In genomic region chr4:32360496-32360895, GRCm38 (mm10) we compare ENCODE assay signal across 24 mouse cellular contexts.
DNase-seq lines count a peak whose midpoint lies in the region; ATAC-seq lines count a peak whose summit lies in the region.
"Had no signal": no experiment of that assay in that cellular context is flagged by ENCODE, and none has a peak within 500 bp of the region (broad histone marks: within the 10 kb centered on the region; RNA-seq: fewer than 3 reads in every experiment).

No protein-coding gene starts in this region.

- no peak overlapping the region for H3K4me3 ChIP-seq in heart, embryonic 12.5 days
- no peak overlapping the region for H3K4me3 ChIP-seq in hindbrain, embryonic 12.5 days
- H3K4me3 ChIP-seq in hindbrain, embryonic 11.5 days (ENCODE audit: low read depth, low read length): no peak overlapping the region
- peak overlapping the region; percentile 42 for H3K4me3 ChIP-seq in megakaryocyte, embryonic 14.5 days (replicated peaks)
- H3K4me3 ChIP-seq in neural tube, embryonic 14.5 days (ENCODE audit: low read depth, low read length): no peak overlapping the region
- H3K4me3 ChIP-seq: embryonic facial prominence, embryonic 13.5 days; embryonic facial prominence, embryonic 15.5 days; erythroblast, embryonic 14.5 days; forebrain, embryonic 10.5 days; forebrain, embryonic 13.5 days; forebrain, embryonic 15.5 days had no signal

- H3K27ac ChIP-seq in heart, embryonic 12.5 days (ENCODE audit: poor library complexity, severe bottlenecking): no peak overlapping the region
- peak overlapping the region; percentile 12; the same call in 1 of the 2 replicates for H3K27ac ChIP-seq in hindbrain, embryonic 12.5 days
- H3K27ac ChIP-seq in hindbrain, embryonic 11.5 days (ENCODE audit: low read depth, low read length): no peak overlapping the region
- 0 out of 2 replicates have a peak overlapping the region, but pooled peaks have one; percentile 16 for H3K27ac ChIP-seq in neural tube, embryonic 14.5 days (ENCODE audit: low read depth, low read length)
- H3K27ac ChIP-seq: embryonic facial prominence, embryonic 13.5 days; embryonic facial prominence, embryonic 15.5 days; forebrain, embryonic 13.5 days; forebrain, embryonic 15.5 days had no signal

- no peaks in the 10 kb centered on the region for H3K27me3 ChIP-seq in heart, embryonic 12.5 days (replicated peaks)
- no peaks in the 10 kb centered on the region for H3K27me3 ChIP-seq in hindbrain, embryonic 12.5 days
- no peaks in the 10 kb centered on the region for H3K27me3 ChIP-seq in hindbrain, embryonic 11.5 days (ENCODE audit: control insufficient read depth, insufficient read depth, low read length)
- peaks cover 65% of the 10 kb centered on the region for H3K27me3 ChIP-seq in megakaryocyte, embryonic 14.5 days (replicated peaks)
- H3K27me3 ChIP-seq in neural tube, embryonic 14.5 days (ENCODE audit: control insufficient read depth, insufficient read depth, low read length): no peaks in the 10 kb centered on the region
- H3K27me3 ChIP-seq: embryonic facial prominence, embryonic 15.5 days; forebrain, embryonic 13.5 days; forebrain, embryonic 15.5 days had no signal

- no peak overlapping the region for H3K9ac ChIP-seq in heart, embryonic 12.5 days
- no peak overlapping the region for H3K9ac ChIP-seq in hindbrain, embryonic 12.5 days
- no peak overlapping the region for H3K9ac ChIP-seq in hindbrain, embryonic 11.5 days (ENCODE audit: low read depth, low read length)
- H3K9ac ChIP-seq in neural tube, embryonic 14.5 days (replicated peaks; ENCODE audit: low read depth, low read length): no peak overlapping the region
- H3K9ac ChIP-seq: embryonic facial prominence, embryonic 13.5 days; embryonic facial prominence, embryonic 15.5 days; forebrain, embryonic 15.5 days had no signal

- no peaks in the 10 kb centered on the region for H3K36me3 ChIP-seq in heart, embryonic 12.5 days
- H3K36me3 ChIP-seq in hindbrain, embryonic 12.5 days: no peaks in the 10 kb centered on the region
- H3K36me3 ChIP-seq in hindbrain, embryonic 11.5 days (ENCODE audit: control insufficient read depth, insufficient read depth, low read length): no peaks in the 10 kb centered on the region
- H3K36me3 ChIP-seq in megakaryocyte, embryonic 14.5 days (replicated peaks; ENCODE audit: low read length): no peaks in the 10 kb centered on the region
- no peaks in the 10 kb centered on the region for H3K36me3 ChIP-seq in neural tube, embryonic 14.5 days (ENCODE audit: control insufficient read depth, insufficient read depth, low read length)
- H3K36me3 ChIP-seq: embryonic facial prominence, embryonic 13.5 days; embryonic facial prominence, embryonic 15.5 days; forebrain, embryonic 10.5 days; forebrain, embryonic 15.5 days had no signal

- no peak for ATAC-seq in heart, embryonic 12.5 days (ENCODE audit: insufficient number of reproducible peaks, low FRiP score)
- no peak for ATAC-seq in hindbrain, embryonic 12.5 days (ENCODE audit: low FRiP score)
- no peak for ATAC-seq in hindbrain, embryonic 11.5 days (ENCODE audit: low FRiP score)
- no peak for ATAC-seq in megakaryocyte, adult 5-6 weeks (ENCODE audit: poor library complexity, severe bottlenecking)
- no peak for ATAC-seq in neural tube, embryonic 14.5 days (ENCODE audit: low read depth)
- ATAC-seq: forebrain, embryonic 13.5 days; forebrain, embryonic 15.5 days had no signal

- H3K4me1 ChIP-seq in heart, embryonic 12.5 days (replicated peaks): peaks cover 82% of the 10 kb centered on the region
- H3K4me1 ChIP-seq in hindbrain, embryonic 12.5 days: peaks cover 72% of the 10 kb centered on the region
- peaks cover 16% of the 10 kb centered on the region for H3K4me1 ChIP-seq in hindbrain, embryonic 11.5 days (replicated peaks; ENCODE audit: control insufficient read depth, insufficient read depth, low read length)
- peaks cover 55% of the 10 kb centered on the region for H3K4me1 ChIP-seq in megakaryocyte, embryonic 14.5 days
- H3K4me1 ChIP-seq in neural tube, embryonic 14.5 days (ENCODE audit: control insufficient read depth, insufficient read depth, low read length): peaks cover 40% of the 10 kb centered on the region

- DNase-seq in heart, adult 11 months: peak; percentile 78
- DNase-seq in hindbrain, embryonic 11.5 days (ENCODE audit: low spot score): no peak
- no peak for DNase-seq in neural tube, embryonic 10.5 days (ENCODE audit: extremely low spot score, low spot score)
- DNase-seq: adrenal gland, adult 2 months; adrenal gland, postnatal 10 days; adrenal gland, postnatal 25 days; cerebellum, adult 11 months; cerebellum, adult 18-20 months; cerebellum, adult 8-10 months; cerebellum, adult 9-11 months; cerebellum, postnatal 14 days; cerebellum, postnatal 36 days; embryo, embryonic 11 days had no signal

- H3K9me3 ChIP-seq in heart, embryonic 12.5 days (replicated peaks): no peaks in the 10 kb centered on the region
- no peaks in the 10 kb centered on the region for H3K9me3 ChIP-seq in hindbrain, embryonic 12.5 days (replicated peaks)
- H3K9me3 ChIP-seq in hindbrain, embryonic 11.5 days (ENCODE audit: control insufficient read depth, low read length): no peaks in the 10 kb centered on the region
- H3K9me3 ChIP-seq in megakaryocyte, embryonic 14.5 days: no peaks in the 10 kb centered on the region
- H3K9me3 ChIP-seq in neural tube, embryonic 14.5 days (ENCODE audit: control insufficient read depth, low read length): no peaks in the 10 kb centered on the region
- H3K9me3 ChIP-seq: embryonic facial prominence, embryonic 13.5 days; embryonic facial prominence, embryonic 15.5 days; forebrain, embryonic 10.5 days; forebrain, embryonic 13.5 days; forebrain, embryonic 15.5 days had no signal

- 88% methylated on average over 5 of the region's 5 CpGs for WGBS in heart, embryonic 12.5 days
- 91% methylated on average over 5 of the region's 5 CpGs for WGBS in hindbrain, embryonic 12.5 days
- WGBS in hindbrain, embryonic 11.5 days: 93% methylated on average over 5 of the region's 5 CpGs
- 86% methylated on average over 5 of the region's 5 CpGs for WGBS in neural tube, embryonic 14.5 days

- H3K4me2 ChIP-seq in heart, embryonic 12.5 days: no peak overlapping the region
- H3K4me2 ChIP-seq in hindbrain, embryonic 12.5 days (replicated peaks): no peak overlapping the region
- H3K4me2 ChIP-seq in hindbrain, embryonic 11.5 days (replicated peaks; ENCODE audit: low read depth, low read length): no peak overlapping the region
- H3K4me2 ChIP-seq in neural tube, embryonic 14.5 days (ENCODE audit: low read depth, low read length): no peak overlapping the region
- H3K4me2 ChIP-seq: embryonic facial prominence, embryonic 13.5 days; embryonic facial prominence, embryonic 15.5 days; forebrain, embryonic 13.5 days; forebrain, embryonic 15.5 days had no signal

Comparison
In these comparisons a context has a peak if more than half of its experiments do, and no peak if none do; other contexts are left out.
1. H3K27ac ChIP-seq: peak in hindbrain, embryonic 12.5 days (single experiment) and neural tube, embryonic 14.5 days (single experiment); none in heart, embryonic 12.5 days (single experiment) and hindbrain, embryonic 11.5 days (single experiment).